Mouse (Mus musculus) urinary bladder, postnatal 36 days (tissue): ENCODE results near the gene Wfdc18.

Source experiments
- DNase-seq, 2 experiments: peaks; one replicate each; pipeline ENCODE4 v3.0.0; 2022; ENCODE audit warnings: low spot score in 2 of 2, mixed read lengths in 1 of 2

The Wfdc18 gene

GRCm38 (mm10) chr11:83708715-83709114, at the start of gene Wfdc18:
TSS of gene Wfdc18 (plus strand) at chr11:83709015.
- no peak for DNase-seq

- DNase-seq: no peak
Measured at GRCm38 (mm10) chr11:83662204-83662603, 46.6 kb upstream of the Wfdc18 start, which contains the start of gene Ccl4. TSS of gene Ccl4 (plus strand) at chr11:83662584.

GRCm38 (mm10) chr11:83663532-83663931, 45.3 kb upstream of the Wfdc18 start:
- DNase-seq: no peak

- no peak for DNase-seq
Measured at GRCm38 (mm10) chr11:83671743-83672142, 37.1 kb upstream of the Wfdc18 start.

- no peak for DNase-seq
Measured at GRCm38 (mm10) chr11:83675665-83676064, 33.1 kb upstream of the Wfdc18 start.

- no peak for DNase-seq
Measured at GRCm38 (mm10) chr11:83689918-83690317, 18.9 kb upstream of the Wfdc18 start.

- DNase-seq: no peak
Measured at GRCm38 (mm10) chr11:83692008-83692407, 16.8 kb upstream of the Wfdc18 start.

- DNase-seq: no peak
Measured at GRCm38 (mm10) chr11:83703705-83704104, 5.1 kb upstream of the Wfdc18 start, which contains the start of gene Wfdc17. TSS of gene Wfdc17 (plus strand) at chr11:83703991.

- DNase-seq: no peak
Measured at GRCm38 (mm10) chr11:83709683-83710082, 868 bp downstream of the Wfdc18 start.

- DNase-seq: no peak
Measured at GRCm38 (mm10) chr11:83712671-83713070, 3.9 kb downstream of the Wfdc18 start.

GRCm38 (mm10) chr11:83713925-83714324, 5.1 kb downstream of the Wfdc18 start:
- no peak for DNase-seq

GRCm38 (mm10) chr11:83717042-83717665, 8.3 kb downstream of the Wfdc18 start:
- DNase-seq: peak in 1 of 2 experiments; percentile 12

GRCm38 (mm10) chr11:83720766-83721165, 12.0 kb downstream of the Wfdc18 start:
- no peak for DNase-seq

GRCm38 (mm10) chr11:83728757-83729432, 20.1 kb downstream of the Wfdc18 start:
- DNase-seq: no peak

GRCm38 (mm10) chr11:83731116-83731515, 22.3 kb downstream of the Wfdc18 start:
- DNase-seq: no peak

- no peak for DNase-seq
Measured at GRCm38 (mm10) chr11:83733071-83733640, 24.3 kb downstream of the Wfdc18 start.

- DNase-seq: no peak
Measured at GRCm38 (mm10) chr11:83734215-83734614, 25.4 kb downstream of the Wfdc18 start.

- DNase-seq: no peak
Measured at GRCm38 (mm10) chr11:83735881-83736280, 27.1 kb downstream of the Wfdc18 start.

- no peak for DNase-seq
Measured at GRCm38 (mm10) chr11:83737109-83737558, 28.3 kb downstream of the Wfdc18 start.

GRCm38 (mm10) chr11:83739241-83739640, 30.4 kb downstream of the Wfdc18 start:
- DNase-seq: peak; percentile 61 to 68

- DNase-seq: no peak
Measured at GRCm38 (mm10) chr11:83740443-83740991, 31.7 kb downstream of the Wfdc18 start.

GRCm38 (mm10) chr11:83741841-83742240, 33.0 kb downstream of the Wfdc18 start:
- no peak for DNase-seq
